Mouse (Mus musculus) kidney, adult 8-10 months (tissue): ENCODE measurements around the gene Sod1.
A peak's percentile ranks its signal among the peaks of the same experiment; 100 is the strongest.

ENCODE experiments used
- DNase-seq, 2 experiments: peaks; one replicate each; pipeline ENCODE4 v3.0.0; 2022

The Sod1 gene

DNA sequence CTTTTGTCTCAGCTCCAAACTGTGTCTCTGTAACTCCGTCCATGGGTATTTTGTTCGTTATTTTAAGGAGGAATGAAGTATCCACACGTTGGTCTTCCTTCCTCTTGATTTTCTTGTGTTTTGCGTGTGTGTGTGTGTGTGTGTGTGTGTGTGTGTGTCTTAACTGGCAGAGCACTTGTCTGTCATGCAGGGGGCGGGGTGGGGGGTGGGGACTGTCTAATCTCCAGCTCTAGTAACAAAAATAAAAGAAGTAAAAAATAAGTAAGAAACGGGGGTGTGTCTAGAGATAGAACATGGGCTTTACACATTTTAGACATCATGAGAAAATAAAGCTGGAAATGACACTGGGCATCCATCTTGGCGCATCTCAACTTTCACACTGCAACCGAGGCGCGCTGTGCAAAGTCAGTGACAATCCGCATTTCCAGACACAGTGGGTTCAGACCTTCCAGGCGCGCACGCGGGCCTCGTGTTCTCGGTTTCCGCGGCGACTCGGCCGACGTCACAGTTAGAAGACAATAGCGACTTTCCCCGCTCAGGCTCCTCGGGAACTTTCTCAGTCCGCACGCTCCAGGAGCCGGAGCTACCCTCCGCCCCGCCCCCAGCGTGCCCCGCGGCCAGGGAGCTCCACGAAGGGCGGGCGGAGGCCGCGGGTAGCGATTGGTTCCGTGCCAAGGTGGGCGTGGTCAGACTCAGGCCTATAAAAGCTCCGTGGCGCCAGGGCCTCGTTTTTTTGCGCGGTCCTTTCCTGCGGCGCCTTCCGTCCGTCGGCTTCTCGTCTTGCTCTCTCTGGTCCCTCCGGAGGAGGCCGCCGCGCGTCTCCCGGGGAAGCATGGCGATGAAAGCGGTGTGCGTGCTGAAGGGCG lies at the start of gene Sod1:
TSS of gene Sod1 (plus strand) at position 729 of the 866 bp plus-strand sequence.
- DNase-seq = peak; percentile 90 to 94

DNA sequence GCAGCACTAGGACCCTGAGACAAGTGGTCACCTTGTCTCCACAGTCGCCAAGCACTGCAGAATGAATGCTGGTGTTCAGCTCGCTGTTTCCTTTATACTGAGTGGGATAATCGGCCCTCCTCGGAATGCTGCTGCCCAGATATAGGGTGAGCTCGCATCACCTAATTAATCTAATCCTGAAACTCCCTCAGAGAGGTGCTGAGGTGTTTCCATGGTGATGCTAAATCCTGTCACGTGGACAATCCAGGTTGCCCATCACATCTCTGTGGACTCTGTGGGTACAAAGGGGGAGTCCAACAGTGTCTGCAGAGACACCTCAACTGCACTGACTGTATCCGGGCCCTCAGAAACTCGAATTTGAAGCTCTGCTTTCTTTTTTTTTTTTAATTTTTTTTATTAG lies 49.1 kb upstream of the Sod1 start:
- no peak for DNase-seq

DNA sequence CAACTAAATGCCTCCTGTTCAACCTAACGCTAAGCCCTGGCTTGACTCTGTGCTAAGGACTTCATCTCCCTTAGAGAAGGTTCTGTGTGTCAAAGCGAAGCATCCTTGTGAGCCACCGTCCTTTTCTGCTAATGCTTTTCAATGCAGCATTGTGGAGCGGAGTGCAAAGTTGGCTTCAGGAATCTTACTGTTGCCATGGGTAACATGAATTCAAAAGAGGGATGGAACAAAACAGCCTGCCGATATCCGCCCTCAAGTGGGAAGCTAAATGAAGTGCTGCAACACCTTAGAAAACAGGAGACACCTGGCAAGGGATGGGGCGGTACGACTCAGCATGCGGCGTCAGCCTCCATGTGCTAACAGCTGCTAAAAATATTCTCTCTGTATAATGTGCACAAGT lies 44.1 kb upstream of the Sod1 start:
- no peak for DNase-seq

DNA sequence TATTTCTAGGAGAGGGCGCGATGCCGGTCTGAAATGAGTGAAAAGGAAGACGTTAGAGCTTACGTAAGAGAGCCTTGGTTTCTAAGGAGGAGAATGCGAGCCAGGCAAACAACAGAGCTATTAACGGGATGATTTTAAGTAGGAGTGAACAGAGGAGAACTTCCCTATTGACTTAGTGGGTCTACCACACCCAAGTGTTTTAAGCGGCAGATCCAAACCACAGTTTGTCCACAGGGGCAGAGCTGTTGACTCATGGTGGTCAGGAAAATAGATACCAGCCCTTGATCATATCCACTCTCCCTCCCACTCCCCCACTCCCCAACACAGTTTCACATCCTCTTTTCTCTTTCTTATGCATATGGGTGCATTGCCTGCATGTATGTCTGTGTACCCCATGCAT lies 43.1 kb upstream of the Sod1 start:
- DNase-seq = no peak

DNA sequence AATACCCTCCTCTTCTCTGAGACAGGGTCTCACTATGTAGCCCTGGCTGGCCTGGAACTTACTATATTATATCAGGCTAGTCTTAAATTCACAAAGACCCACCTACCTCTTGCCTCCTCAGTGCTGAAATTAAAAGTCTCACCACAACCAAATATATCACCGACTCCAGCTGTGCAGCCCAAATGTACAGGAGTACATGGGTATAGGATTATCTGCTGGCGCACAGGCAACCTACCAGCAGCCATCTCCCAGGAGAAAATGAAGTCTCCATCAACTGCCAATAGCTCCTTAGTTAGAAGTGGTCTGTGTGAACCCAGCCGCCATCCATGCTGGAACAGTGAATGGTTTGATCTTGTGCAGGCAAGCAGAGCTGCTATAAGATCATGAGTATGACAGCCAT lies 42.1 kb upstream of the Sod1 start:
- DNase-seq = no peak

DNA sequence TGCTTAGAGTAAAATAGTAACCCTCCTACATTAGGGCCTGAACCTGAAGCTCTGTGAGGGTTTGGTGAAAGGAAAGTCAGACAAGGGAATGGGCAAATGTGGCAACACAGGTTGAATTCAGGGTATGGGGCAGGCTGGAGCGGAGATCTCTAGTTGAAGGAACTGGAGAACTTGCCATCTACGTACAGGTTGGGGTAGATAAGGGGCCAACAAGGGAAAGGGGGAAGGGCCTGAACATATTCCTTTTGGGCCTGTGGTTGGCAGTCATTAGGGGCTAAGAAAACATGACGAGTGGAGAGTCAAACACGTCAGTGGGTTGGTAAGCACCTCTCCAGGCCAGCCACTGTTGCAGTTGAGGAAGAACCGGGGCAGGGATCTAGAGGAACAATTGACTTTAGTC lies 40.7 kb upstream of the Sod1 start:
- DNase-seq = no peak

DNA sequence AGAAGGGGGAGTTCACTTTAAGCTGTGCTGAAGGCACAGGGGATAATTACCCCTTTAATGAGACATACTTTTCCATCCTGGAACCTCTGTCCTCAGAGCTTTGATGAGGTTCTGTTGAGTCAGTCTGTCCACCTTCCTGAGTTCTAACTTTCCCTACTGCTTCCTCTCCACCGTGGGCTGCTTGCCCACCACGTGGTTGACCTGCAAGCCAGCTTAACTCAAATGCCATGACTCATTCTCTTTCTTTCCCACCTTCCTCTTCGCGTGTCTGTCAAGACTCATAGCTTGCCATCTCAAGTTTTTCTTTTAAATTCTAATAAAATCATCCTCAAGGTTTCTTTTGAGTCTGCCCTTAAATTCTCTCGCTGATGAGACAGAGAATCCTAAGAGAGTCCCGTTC lies 39.6 kb upstream of the Sod1 start:
- DNase-seq = no peak

DNA sequence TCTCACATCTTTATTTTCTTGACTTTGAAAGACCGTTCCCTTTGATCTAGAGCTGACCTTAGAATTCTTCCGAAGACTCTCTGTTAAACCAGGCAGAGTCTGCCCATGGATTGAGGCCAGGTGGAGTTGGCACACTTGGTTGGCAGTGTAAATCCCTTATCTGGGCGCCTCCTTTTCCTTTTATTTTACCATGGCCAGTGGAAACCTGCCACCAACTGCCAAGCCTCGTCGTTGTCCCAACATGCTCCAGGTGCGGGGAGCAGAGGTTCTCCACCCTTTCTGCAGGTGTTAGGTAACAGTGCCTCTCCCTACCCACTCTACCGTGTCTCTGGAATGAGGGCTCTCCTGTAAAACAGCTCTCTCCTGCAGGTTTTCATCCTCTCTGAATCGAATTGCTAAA lies 38.9 kb upstream of the Sod1 start:
- DNase-seq = no peak

DNA sequence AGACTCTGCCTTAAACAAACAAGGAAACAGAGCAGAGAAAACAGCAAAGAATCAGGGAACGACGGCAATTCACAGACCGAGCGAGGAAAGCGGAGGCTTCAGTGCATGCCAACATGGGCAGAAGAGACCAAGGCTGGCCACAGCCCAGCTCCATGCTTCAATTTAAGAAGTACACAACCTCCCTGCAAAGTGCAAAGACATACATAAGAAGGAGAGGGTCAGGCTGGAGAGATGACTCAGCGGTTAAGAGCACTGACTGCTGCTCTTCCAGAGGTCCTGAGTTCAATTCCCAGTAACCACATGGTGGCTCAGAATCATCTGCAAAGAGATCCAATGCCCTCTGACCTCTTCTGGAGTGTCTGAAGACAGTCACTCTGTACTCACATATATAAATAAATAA lies 36.4 kb upstream of the Sod1 start:
- DNase-seq = no peak

DNA sequence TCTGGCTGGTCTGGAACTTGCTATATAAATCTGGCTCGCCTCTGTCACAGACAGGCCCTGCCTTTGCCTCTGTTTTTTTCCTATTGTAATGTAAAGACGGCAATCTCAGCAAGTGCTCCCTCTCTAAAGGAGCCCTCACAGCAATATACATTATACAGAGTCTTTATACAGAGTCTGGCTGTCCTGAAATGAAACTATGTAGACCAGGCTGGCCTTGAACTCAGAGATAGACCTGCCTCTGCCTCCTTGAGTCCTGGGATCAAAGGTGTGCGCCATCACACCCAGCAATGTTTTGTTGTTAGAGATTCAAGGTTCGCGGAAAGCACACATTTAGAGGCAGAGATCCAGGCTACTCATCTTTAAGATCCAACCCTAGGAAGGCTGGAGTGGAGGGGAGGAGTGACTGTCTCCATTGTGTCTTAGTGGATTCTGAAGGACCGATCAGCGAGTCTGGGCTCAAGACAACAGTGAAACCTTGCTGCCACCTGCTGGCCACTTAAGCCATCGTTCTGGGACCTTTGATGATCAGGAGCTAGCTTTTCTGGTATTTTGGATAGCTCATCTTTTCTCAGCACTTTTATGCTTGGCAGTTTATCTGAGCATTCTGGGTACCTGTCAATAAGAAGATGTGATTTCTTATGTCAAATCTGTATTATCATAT lies 34.5 kb upstream of the Sod1 start:
- peak; percentile 54 to 81 for DNase-seq

DNA sequence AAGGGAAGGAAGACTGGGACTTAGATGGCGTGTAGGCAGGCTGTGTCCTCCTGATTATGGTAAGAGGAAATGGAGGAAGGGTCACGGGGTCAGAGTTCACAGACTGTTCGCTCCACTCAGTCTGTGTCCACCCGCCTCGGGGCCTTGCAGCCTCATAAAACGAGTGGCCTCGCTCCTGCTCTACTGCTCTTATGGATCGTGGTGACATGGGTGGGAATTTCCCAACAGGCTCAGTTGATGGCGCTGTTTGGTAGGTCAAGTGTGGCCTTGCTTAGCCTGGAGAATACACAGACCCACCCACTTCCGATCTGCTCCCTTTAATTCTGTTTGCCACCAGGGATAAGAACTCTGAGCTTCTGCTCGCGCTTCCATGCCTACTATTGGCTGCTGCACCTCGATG lies 33.1 kb upstream of the Sod1 start:
- peak; percentile 44 to 52 for DNase-seq

DNA sequence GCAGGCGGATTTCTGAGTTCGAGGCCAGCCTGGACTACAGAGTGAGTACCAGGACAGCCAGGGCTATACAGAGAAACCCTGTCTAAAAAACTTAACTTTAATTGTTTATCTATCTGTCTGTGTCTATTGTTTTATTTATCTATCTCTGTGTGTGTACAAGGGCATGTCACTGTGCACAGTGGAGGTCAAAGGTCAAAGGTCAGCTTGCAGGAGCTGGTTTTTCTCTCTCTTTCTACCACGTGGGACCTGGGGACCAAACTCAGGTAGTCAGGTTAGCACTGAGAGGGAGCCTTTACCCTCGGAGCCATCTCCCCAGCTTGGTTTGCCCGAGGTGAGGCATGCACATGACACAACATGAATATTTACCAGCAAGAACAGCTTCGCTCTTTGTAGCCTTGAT lies 29.3 kb upstream of the Sod1 start:
- no peak for DNase-seq

DNA sequence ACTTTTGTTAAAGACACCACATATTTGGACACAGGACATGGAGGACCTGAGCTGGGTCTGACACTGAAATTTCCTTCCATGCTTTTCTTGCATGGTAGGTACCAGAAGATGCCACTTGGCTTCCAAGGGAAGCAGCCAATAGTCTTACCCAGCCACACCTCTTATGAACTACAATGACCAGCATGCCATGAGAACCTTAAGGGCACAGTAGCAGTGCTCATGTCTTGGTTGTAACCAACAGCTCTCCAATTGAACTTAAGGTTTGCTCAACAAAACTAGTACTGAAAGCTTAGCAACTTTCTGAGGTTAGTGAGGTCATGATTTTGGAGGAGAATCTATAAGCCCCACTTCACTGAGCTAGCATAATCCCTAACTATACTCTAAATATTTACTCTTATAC lies 26.8 kb upstream of the Sod1 start:
- DNase-seq = no peak

DNA sequence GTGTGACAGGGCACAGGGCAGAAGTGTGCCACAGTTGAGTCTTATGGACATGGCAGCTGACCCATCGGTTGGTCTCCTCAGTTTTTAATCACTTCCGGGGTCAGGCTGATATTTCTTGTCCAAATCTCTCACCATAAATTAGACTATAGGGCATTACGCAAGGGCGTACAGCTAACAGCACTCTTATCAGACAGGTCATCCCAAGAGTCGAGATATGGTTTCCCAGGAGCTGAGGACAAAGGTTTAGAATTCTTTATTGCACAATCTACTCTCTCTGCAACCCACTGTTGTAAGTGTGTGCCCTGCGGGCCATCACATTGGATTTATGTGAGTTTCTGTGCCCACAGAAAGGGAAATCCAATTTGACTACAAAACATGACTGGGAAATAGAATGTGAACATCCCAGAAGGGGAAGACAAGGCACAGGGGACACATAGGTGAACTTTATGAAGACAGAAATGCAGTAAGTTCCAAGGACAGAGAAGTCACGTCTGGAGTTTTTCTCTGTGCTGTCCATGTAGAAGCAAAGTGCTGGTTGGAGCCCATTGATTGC lies 23.8 kb upstream of the Sod1 start:
- DNase-seq = no peak

DNA sequence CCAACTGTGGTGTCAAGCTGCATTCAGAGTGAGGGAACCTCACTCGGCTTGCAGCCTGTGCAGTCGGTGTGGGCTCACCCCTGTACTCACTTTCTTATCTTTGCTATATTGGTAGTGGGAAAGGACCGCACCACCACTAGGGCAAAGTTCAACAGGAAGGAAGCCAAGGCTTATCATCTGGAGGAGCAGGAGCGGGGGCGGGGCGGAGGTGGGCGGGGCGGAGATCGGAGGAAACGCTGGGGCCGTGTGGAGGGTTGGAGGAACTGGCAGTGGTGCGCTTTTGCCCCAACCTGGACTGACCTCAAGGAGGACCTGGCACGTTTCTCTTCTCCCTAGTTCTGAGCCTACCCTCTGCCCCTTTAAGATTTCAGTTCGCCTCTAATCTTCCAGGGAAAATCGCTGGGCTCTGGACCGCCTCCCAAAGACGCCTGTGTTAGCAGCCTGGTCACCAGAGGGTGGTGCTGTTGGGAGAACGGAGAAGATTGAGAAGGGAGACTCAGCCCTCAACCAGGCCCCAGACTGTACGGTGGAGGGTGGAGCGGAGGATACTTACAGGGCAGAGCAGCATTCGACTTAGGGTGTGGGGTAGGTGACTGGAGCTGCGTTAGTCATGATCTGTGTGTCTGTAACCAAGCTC lies 23.1 kb upstream of the Sod1 start:
- peak; percentile 78 to 79 for DNase-seq

DNA sequence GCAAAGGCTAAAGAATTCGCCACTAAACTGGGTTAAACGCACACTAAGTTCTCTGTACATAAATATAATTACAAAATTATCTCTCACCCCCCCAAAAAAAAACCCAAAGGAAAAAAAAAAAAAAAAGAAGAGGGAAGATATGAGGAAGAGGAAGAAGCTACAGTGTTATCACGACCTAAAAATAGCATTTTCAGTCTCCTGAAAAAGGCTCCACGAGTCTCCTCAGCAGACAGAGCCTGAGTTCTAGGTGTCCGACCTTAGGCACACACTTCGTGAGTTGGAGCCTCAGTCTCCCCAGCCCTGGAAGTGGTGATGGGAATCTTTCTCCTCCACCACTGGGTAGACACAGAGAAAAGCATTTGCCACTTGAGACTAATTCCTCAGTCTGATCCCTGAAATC lies 21.9 kb upstream of the Sod1 start:
- no peak for DNase-seq

DNA sequence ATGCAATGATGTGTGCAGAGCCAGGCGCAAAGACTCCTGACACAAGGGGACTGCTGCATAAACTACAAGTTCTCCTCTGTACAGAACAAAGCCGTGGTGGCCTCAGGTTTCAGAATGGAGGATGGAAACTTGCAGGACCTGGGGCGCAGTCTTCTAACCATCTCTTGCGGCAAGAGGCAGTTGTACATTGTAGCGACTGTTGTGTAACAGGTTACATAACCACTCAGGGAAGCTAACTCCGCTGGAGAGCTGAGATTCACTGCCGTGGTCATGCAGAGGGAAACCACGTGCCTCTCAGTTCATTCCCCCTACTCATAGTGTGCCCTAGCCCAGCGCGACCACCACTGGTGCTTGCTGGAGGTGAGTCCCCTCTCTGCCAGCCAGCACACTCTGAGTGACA lies 21.4 kb upstream of the Sod1 start:
- peak; percentile 36 to 53 for DNase-seq

DNA sequence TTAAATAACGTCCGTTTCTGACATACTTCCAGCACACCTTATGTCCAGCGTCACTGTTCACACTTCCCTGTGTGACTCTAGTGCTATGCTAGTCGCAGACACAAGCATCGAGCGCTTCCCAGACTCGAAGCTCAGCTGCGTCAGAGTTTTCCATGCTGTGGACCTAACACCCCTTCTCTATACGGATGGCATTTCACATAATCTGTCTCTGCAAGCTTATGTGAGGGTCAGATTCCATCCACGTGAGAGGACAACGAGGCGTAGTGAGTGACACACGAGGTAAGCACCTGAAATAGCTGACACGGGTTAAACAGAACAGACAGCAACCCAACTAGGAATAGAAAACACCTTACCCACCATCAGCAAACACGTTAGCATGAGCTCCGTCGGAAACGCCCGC lies 18.4 kb upstream of the Sod1 start:
- no peak for DNase-seq

DNA sequence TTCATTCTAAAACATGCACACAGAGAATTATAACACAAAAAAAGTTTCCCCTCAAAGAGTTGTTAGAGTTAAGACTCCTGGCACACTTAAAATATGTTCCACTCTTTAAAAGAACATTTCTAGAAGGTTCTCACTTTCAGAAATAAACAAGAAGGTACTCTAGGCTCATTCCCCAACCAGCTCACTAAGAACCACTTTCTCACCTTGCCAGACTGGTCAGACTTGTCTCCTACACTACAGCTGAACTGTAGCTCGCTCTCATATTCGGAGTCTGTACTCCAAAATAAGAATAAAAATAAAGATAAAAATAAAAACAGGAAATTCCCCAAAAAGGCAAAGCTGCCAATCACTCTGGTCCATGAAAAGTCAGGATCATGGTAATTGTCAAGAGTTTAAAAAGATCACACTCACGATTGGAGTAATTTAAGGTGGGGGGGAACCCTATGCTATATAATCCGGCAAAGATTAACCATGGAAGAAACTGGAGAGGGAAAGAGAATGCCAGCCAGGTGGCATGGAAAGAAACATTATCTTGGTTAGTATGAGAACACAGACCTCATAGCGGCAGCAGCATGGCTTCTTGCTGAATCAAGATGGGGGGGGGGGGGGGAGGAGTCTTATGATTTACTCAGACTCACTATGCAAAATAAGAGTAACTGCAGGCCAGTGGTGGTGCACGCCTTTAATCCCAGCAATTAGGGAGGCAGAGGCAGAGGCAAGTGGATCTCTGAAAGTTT lies 17.2 kb upstream of the Sod1 start:
- DNase-seq = no peak

DNA sequence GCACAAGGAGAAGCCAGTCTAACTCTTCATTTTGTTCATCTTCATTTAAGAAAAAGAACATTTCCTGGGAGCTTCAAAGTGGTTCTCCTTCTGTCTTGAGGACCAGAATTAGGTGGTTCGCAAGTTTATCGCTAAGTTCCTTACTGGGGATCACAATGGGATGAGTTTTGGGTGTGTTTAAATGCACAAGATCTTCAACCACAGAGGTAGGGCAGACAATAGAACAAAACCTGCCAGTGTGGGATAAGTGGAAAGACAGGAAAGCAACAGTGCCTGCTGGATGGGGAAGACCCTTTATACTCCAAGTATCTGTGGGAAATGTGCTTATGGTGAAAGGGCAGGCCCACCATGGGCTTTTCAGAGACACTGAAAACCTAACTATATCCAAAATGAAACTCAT lies 15.7 kb upstream of the Sod1 start:
- DNase-seq = no peak

DNA sequence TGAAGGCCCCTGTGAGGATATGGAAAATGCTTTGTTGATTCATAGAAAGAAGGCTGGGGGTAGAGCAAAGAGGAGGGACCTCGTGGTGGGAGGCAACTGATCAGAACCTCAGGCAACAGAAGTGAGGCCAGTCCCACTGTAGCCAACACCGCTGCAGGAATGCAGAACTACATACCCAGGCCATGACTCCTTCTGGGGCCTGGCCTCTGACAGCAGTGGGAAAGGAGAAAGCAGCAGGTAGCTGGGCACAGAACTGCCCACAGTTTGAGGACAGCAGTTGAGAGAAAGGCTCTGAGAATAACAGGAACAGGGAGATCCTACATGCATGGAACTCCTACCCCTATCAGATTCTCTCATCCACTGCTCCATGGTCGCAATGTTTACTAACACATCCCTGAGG lies 11.6 kb upstream of the Sod1 start:
- DNase-seq = no peak

DNA sequence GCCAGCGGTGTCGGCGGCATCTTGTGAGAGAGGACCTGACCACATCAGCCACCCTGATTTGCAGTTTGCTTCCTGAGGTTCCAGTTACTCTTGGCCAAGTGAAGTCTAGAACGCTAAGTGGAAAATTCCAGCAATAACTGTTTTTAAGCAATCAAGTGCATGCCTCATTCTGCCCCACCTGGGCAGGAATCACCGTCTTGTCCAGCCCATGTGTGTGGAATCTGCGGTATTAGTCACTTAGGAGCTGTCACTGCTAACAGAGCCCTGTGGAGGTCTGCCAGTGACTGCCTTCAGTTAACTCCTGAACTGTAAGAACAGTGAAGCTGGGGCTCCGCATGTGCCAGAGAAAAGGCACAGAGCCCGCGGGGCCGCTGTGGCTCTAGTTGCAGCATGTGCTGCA lies 9.8 kb upstream of the Sod1 start:
- DNase-seq = no peak

DNA sequence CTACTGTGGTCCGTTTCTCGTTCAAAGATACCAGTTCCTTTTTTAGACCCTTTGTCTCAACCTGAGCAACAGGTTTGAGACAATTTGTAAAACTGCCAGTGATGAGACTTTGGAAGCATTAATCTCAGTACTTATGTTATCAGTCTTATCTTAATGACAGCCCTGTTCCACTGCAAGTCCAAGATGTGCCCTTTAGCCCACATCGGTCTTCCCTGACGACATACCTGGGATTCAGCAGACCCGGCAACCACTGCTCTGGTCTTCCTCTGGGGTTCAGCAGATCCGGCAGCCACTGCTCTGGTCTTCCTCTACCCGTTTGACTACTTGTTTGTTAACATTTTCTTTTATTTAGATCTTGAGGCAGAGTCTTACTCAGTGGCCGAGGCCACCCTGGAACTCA lies 8.8 kb upstream of the Sod1 start:
- no peak for DNase-seq
